ENCODE assay signal across 8 mouse cellular contexts in the genomic region with DNA sequence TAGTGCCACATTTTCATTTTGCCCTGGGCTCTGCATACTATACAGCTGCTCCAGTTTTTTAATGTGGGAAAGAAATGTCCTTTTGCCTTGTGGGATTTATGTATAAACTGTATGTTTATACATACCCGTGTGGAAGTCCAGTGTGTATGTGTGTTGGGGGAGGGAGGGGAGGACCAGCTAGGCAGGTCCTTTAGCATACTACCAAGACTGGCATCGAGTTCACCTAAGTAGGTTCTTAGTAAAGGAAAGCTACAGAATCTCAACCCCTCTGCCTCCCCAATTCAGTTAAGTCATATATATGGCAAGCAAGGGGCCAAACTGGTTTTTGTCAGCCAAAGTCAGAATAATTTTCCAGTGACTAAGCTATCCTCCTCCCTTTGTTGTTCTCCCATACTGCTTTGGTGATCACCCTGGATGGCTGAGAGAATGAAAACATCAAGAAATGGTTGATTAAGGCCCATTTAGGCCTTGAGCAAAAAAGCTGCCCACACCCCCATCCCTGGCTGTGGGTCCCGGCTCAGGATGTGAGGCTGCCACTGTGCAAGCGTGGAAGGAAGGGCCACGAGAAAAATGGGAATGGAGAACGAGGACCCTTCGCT. TPM values are rescaled to one million over a fixed set of nuclear protein-coding genes. Genes with fewer than 3 reads are reported as not detected.
DNase-seq lines count a peak whose midpoint lies in the region; ATAC-seq lines count a peak whose summit lies in the region.

No protein-coding gene starts in this region.

- peaks cover 5% of the 10 kb centered on the region for H3K4me1 ChIP-seq in lung, embryonic 15.5 days
- peaks cover 5% of the 10 kb centered on the region for H3K4me1 ChIP-seq in embryonic facial prominence, embryonic 13.5 days
- peaks cover 6% of the 10 kb centered on the region; the same call in 1 of the 2 replicates for H3K4me1 ChIP-seq in intestine, embryonic 15.5 days (replicated peaks)
- peaks cover 6% of the 10 kb centered on the region for H3K4me1 ChIP-seq in neural tube, embryonic 15.5 days

- WGBS in lung, embryonic 15.5 days, result 14% methylated on average over 7 of the region's 7 CpGs
- 23% methylated on average over 7 of the region's 7 CpGs for WGBS in embryonic facial prominence, embryonic 13.5 days
- 17% methylated on average over 7 of the region's 7 CpGs for WGBS in intestine, embryonic 15.5 days
- WGBS in neural tube, embryonic 15.5 days, result 29% methylated on average over 7 of the region's 7 CpGs

- no peak for DNase-seq in lung, postnatal 36 days
- DNase-seq in kidney, postnatal 4 days, result no peak
- DNase-seq in adrenal gland, postnatal 14 days, result no peak

- H3K9me3 ChIP-seq in lung, embryonic 15.5 days, result no peaks in the 10 kb centered on the region
- no peaks in the 10 kb centered on the region for H3K9me3 ChIP-seq in embryonic facial prominence, embryonic 13.5 days
- H3K9me3 ChIP-seq in intestine, embryonic 15.5 days, result no peaks in the 10 kb centered on the region
- H3K9me3 ChIP-seq in neural tube, embryonic 15.5 days (replicated peaks), result no peaks in the 10 kb centered on the region

- H3K27ac ChIP-seq in lung, embryonic 15.5 days, result peak overlapping the region; percentile 62; the same call in 1 of the 2 replicates
- peak overlapping the region; percentile 84 for H3K27ac ChIP-seq in embryonic facial prominence, embryonic 13.5 days
- peak overlapping the region; percentile 48; the same call in 1 of the 2 replicates for H3K27ac ChIP-seq in intestine, embryonic 15.5 days
- peak overlapping the region; percentile 91 for H3K27ac ChIP-seq in neural tube, embryonic 15.5 days (replicated peaks)

- no peaks in the 10 kb centered on the region for H3K27me3 ChIP-seq in lung, embryonic 15.5 days
- H3K27me3 ChIP-seq in embryonic facial prominence, embryonic 13.5 days, result no peaks in the 10 kb centered on the region; the same call in 1 of the 2 replicates
- H3K27me3 ChIP-seq in intestine, embryonic 15.5 days (replicated peaks), result no peaks in the 10 kb centered on the region
- peaks cover 2% of the 10 kb centered on the region; the same call in 1 of the 2 replicates for H3K27me3 ChIP-seq in neural tube, embryonic 15.5 days (replicated peaks)

- no peaks in the 10 kb centered on the region for H3K36me3 ChIP-seq in lung, embryonic 15.5 days
- no peaks in the 10 kb centered on the region for H3K36me3 ChIP-seq in embryonic facial prominence, embryonic 13.5 days
- H3K36me3 ChIP-seq in intestine, embryonic 15.5 days, result no peaks in the 10 kb centered on the region
- H3K36me3 ChIP-seq in neural tube, embryonic 15.5 days, result no peaks in the 10 kb centered on the region

- peak overlapping the region; percentile 67 for H3K4me2 ChIP-seq in lung, embryonic 15.5 days
- H3K4me2 ChIP-seq in embryonic facial prominence, embryonic 13.5 days, result peak overlapping the region; percentile 67
- peak overlapping the region; percentile 80 for H3K4me2 ChIP-seq in intestine, embryonic 15.5 days (replicated peaks)
- peak overlapping the region; percentile 73 for H3K4me2 ChIP-seq in neural tube, embryonic 15.5 days

- ATAC-seq in lung, embryonic 15.5 days (ENCODE audit: borderline replicate concordance, extremely low read depth, low FRiP score, low TSS enrichment), result peak; percentile 33; the same call in 1 of the 2 replicates
- ATAC-seq in embryonic facial prominence, embryonic 13.5 days (ENCODE audit: insufficient number of reproducible peaks, insufficient read depth, low FRiP score, low TSS enrichment, low read depth), result peak; percentile 38; the same call in 1 of the 2 replicates
- peak; percentile 21; the same call in 1 of the 2 replicates for ATAC-seq in intestine, embryonic 15.5 days
- peak; percentile 51 for ATAC-seq in neural tube, embryonic 15.5 days (ENCODE audit: low FRiP score)
- ATAC-seq in megakaryocyte progenitor cell, adult 5-6 weeks (replicated peaks; ENCODE audit: poor library complexity), result no peak

- peak overlapping the region; percentile 50; the same call in 1 of the 2 replicates for H3K9ac ChIP-seq in lung, embryonic 15.5 days
- H3K9ac ChIP-seq in embryonic facial prominence, embryonic 13.5 days, result peak overlapping the region; percentile 77
- H3K9ac ChIP-seq in intestine, embryonic 15.5 days, result peak overlapping the region; percentile 58
- H3K9ac ChIP-seq in neural tube, embryonic 15.5 days (replicated peaks), result peak overlapping the region; percentile 51

- peak overlapping the region; percentile 40 for H3K4me3 ChIP-seq in lung, embryonic 15.5 days
- H3K4me3 ChIP-seq in embryonic facial prominence, embryonic 13.5 days, result peak overlapping the region; percentile 39
- H3K4me3 ChIP-seq in intestine, embryonic 15.5 days (replicated peaks), result peak overlapping the region; percentile 38
- H3K4me3 ChIP-seq in neural tube, embryonic 15.5 days (replicated peaks), result peak overlapping the region; percentile 37

RNA-seq across cellular contexts. Expression of a gene that starts 6.1 kb away (rescaled TPM):
- polyA plus RNA-seq in lung, embryonic 15.5 days (2015; fragmentation: Nextera tagmentation; extraction: Ambion mirVana), result 22.6 and 31.1 TPM in 2 replicates
- polyA plus RNA-seq in embryonic facial prominence, embryonic 13.5 days (2015; fragmentation: Nextera tagmentation; extraction: Ambion mirVana), result 14.9 and 17.6 TPM in 2 replicates
- 28.3 and 29.2 TPM in 2 replicates for polyA plus RNA-seq in intestine, embryonic 15.5 days (2015; fragmentation: Nextera tagmentation; extraction: Ambion mirVana)
- polyA plus RNA-seq in neural tube, embryonic 15.5 days (2015; fragmentation: Nextera tagmentation; extraction: Ambion mirVana), result 16.6 and 49.0 TPM in 2 replicates
- total RNA-seq in megakaryocyte progenitor cell, adult 5-6 weeks (2015), result 55.9 and 59.4 TPM in 2 replicates
- total RNA-seq in megakaryocyte progenitor cell, adult 5-6 weeks (2017), result 46.5 and 56.9 TPM in 2 replicates
- 56.4 and 56.9 TPM in 2 replicates for total RNA-seq in adrenal gland, postnatal 14 days (2021)
